Mouse (Mus musculus) hindbrain, postnatal 0 days (tissue): ENCODE data around the gene Rgs19. TPM values are rescaled to one million over a fixed set of nuclear protein-coding genes. Genes with fewer than 3 reads are reported as not detected.

Experiments used
- ATAC-seq: fragments of 200-750 bp; cut with Nextera tagmentation; 2 replicates; pipeline ENCODE4 v1.8.0; 2017; ENCODE audit warnings: mild to moderate bottlenecking, moderate TSS enrichment, moderate library complexity
- DNase-seq: peaks from one replicate; pipeline ENCODE4 v3.0.0-alpha.2; 2015; ENCODE audit warnings: low spot score
- H3K27ac ChIP-seq: fragments of 300-500 bp; sonication (generic); 2 replicates; pipeline ENCODE4 v1.5.1; 2014; ENCODE audit warnings: mild to moderate bottlenecking
- H3K27me3 ChIP-seq: fragments of 300-500 bp; sonication (generic); 2 replicates; pipeline ENCODE4 v1.6.1; 2014; ENCODE audit warnings: low read length, mixed read lengths; ENCODE audit not compliant: insufficient read depth
- H3K36me3 ChIP-seq: fragments of 300-500 bp; sonication (generic); 2 replicates; pipeline ENCODE4 v1.6.1; 2014; ENCODE audit warnings: low read length, mixed read lengths; ENCODE audit not compliant: insufficient read depth
- H3K4me1 ChIP-seq: fragments of 300-500 bp; sonication (generic); 2 replicates; pipeline ENCODE4 v1.6.1; 2014; ENCODE audit warnings: antibody characterized with exemption, low read length, mixed read lengths; ENCODE audit not compliant: insufficient read depth
- H3K4me2 ChIP-seq: fragments of 300-500 bp; sonication (generic); 2 replicates; pipeline ENCODE4 v1.6.1; 2014; ENCODE audit warnings: low read depth, mild to moderate bottlenecking, low read length, moderate library complexity, mixed read lengths
- H3K4me3 ChIP-seq: fragments of 300-500 bp; sonication (generic); 2 replicates; pipeline ENCODE4 v1.5.1; 2014; ENCODE audit warnings: low read length
- H3K9ac ChIP-seq: fragments of 300-500 bp; sonication (generic); replicated peaks from 2 replicates; pipeline ENCODE4 v1.6.1; 2014; ENCODE audit warnings: mild to moderate bottlenecking, low read length, moderate library complexity, mixed read lengths
- H3K9me3 ChIP-seq: fragments of 300-500 bp; sonication (generic); 2 replicates; pipeline ENCODE4 v1.6.1; 2016; ENCODE audit warnings: low read length, mixed read lengths
- CTCF ChIP-seq: IDR thresholded peaks from 2 replicates; pipeline ENCODE4 v1.5.1; 2016; ENCODE audit warnings: antibody characterized with exemption, control low read depth, low read depth
- WGBS: fragments of 180-500 bp; shearing (Covaris S2); extraction: QIAGEN DNeasy Blood & Tissue Kit; methylation state at CpG from one replicate; pipeline ENCODE4 v1.1.7; 2014; 5-methylcytosine and 5-hydroxymethylcytosine counted together
- polyA plus RNA-seq: library from polyadenylated mRNA; unstranded; fragments of >200 nt; fragmentation: Nextera tagmentation; extraction: Ambion mirVana; gene quantifications from 2 replicates; pipeline ENCODE4 v1.2.1, GENCODE M21; 2015
- total RNA-seq: library from RNA; depleted of rRNA; stranded (reverse); fragments of >200 nt; gene quantifications from 2 replicates; pipeline ENCODE4 v1.2.3, GENCODE M21; 2014; rRNA removed

Rgs19 gene
- total and polyA plus RNA-seq, 2 experiments from 2014 or later = 56.8 to 57.9 TPM

GRCm38 (mm10) chr2:181646626-181647472, 46.9 kb downstream of the Rgs19 start:
- no peak for DNase-seq
- no peak overlapping the region for H3K4me3 ChIP-seq
- H3K4me2 ChIP-seq = no peak overlapping the region
- no peaks in the 10 kb centered on the region for H3K27me3 ChIP-seq
- no peak for TF ChIP-seq CTCF
- no peak for ATAC-seq
- no peak overlapping the region for H3K27ac ChIP-seq
- H3K36me3 ChIP-seq = peaks cover 44% of the 10 kb centered on the region
- 93% methylated on average over 6 of the region's 6 CpGs for WGBS
- no peaks in the 10 kb centered on the region for H3K4me1 ChIP-seq
- H3K9ac ChIP-seq = no peak overlapping the region
- no peaks in the 10 kb centered on the region for H3K9me3 ChIP-seq

DNA sequence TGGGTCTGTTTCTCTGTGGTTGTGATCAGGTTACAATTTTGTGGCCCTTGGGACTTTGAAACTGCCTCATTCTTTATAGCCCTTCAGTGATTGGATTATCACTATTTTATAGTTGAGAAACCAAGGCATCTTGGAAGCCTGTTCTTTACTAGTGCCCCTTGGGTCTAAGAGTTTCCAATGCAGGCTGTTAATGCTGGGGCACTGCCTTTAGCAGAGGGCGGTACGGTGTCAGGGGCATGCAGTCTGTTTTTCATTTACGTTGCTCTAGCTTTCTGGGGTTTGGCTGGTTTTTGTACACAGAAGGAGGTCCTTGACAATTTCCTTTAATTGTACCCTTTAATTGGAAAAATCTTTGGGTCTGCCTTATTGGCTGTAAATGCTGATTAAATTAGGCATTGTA, 48.1 kb downstream of the Rgs19 start:
- no peak overlapping the region for H3K9ac ChIP-seq
- no peak for TF ChIP-seq CTCF
- no peaks in the 10 kb centered on the region for H3K9me3 ChIP-seq
- H3K4me1 ChIP-seq = no peaks in the 10 kb centered on the region
- no peak overlapping the region for H3K27ac ChIP-seq
- ATAC-seq (no peak), DNase-seq (no peak)
- WGBS = 84% methylated on average over 3 of the region's 3 CpGs
- no peak overlapping the region for H3K4me2 ChIP-seq
- no peaks in the 10 kb centered on the region for H3K27me3 ChIP-seq
- no peak overlapping the region for H3K4me3 ChIP-seq
- H3K36me3 ChIP-seq = peaks cover 46% of the 10 kb centered on the region

GRCm38 (mm10) chr2:181644361-181644760, 49.4 kb downstream of the Rgs19 start:
- Histone ChIP-seq H3K9ac (no peak overlapping the region), H3K9me3 (no peaks in the 10 kb centered on the region), H3K4me1 (no peaks in the 10 kb centered on the region), H3K4me2 (no peak overlapping the region), H3K27ac (no peak overlapping the region), H3K27me3 (no peaks in the 10 kb centered on the region), H3K4me3 (no peak overlapping the region), H3K36me3 (peaks cover 40% of the 10 kb centered on the region)
- WGBS = 94% methylated on average over 2 of the region's 2 CpGs
- peak; percentile 77 for TF ChIP-seq CTCF
- DNase-seq (peak; percentile 69), ATAC-seq (no peak)

Other genes with a start within 250 kb of the Rgs19 start
- gene Zbtb46, start 234.6 kb downstream of the Rgs19 start, total RNA-seq = 29.0 and 33.0 TPM in 2 replicates
- 17.0 and 19.2 TPM in 2 replicates for gene Zbtb46, start 234.6 kb downstream of the Rgs19 start, polyA plus RNA-seq
- not detected in 2 replicates for gene Abhd16b, start 200.8 kb downstream of the Rgs19 start, total RNA-seq
- 0.08 TPM in 1 of 2 replicates, not detected in the other for gene Abhd16b, start 200.8 kb downstream of the Rgs19 start, polyA plus RNA-seq
- 52.2 and 92.5 TPM in 2 replicates for gene Tpd52l2, start 196.8 kb downstream of the Rgs19 start, total RNA-seq
- 127 and 128 TPM in 2 replicates for gene Tpd52l2, start 196.8 kb downstream of the Rgs19 start, polyA plus RNA-seq
- 417 and 459 TPM in 2 replicates for gene Dnajc5, start 173.5 kb downstream of the Rgs19 start, total RNA-seq
- gene Dnajc5, start 173.5 kb downstream of the Rgs19 start, polyA plus RNA-seq = 260 and 276 TPM in 2 replicates
- gene Uckl1, start 109.1 kb downstream of the Rgs19 start, total RNA-seq = 49.9 and 58.2 TPM in 2 replicates
- gene Uckl1, start 109.1 kb downstream of the Rgs19 start, polyA plus RNA-seq = 36.5 and 38.1 TPM in 2 replicates
- gene Prpf6, start 102.1 kb downstream of the Rgs19 start, total RNA-seq = 29.9 and 32.3 TPM in 2 replicates
- gene Prpf6, start 102.1 kb downstream of the Rgs19 start, polyA plus RNA-seq = 39.8 and 42.4 TPM in 2 replicates
- 66.2 and 75.8 TPM in 2 replicates for gene Zfp512b, start 101.2 kb downstream of the Rgs19 start, total RNA-seq
- gene Zfp512b, start 101.2 kb downstream of the Rgs19 start, polyA plus RNA-seq = 70.3 and 74.6 TPM in 2 replicates
- gene Samd10, start 94.8 kb downstream of the Rgs19 start, total RNA-seq = 110 and 144 TPM in 2 replicates
- 124 and 138 TPM in 2 replicates for gene Samd10, start 94.8 kb downstream of the Rgs19 start, polyA plus RNA-seq
- not detected in 2 replicates for gene Gm29797, start 36.9 kb downstream of the Rgs19 start, total RNA-seq
- gene Gm29797, start 36.9 kb downstream of the Rgs19 start, polyA plus RNA-seq = not detected in 2 replicates
- gene Sox18, start 22.3 kb downstream of the Rgs19 start, total RNA-seq = 10.8 and 14.7 TPM in 2 replicates
- gene Sox18, start 22.3 kb downstream of the Rgs19 start, polyA plus RNA-seq = 10.6 and 11.6 TPM in 2 replicates
- 37.2 and 50.2 TPM in 2 replicates for gene Tcea2, start 13.7 kb downstream of the Rgs19 start, total RNA-seq
- gene Tcea2, start 13.7 kb downstream of the Rgs19 start, polyA plus RNA-seq = 48.7 and 54.3 TPM in 2 replicates
- gene Lkaaear1, start 4.5 kb upstream of the Rgs19 start, total RNA-seq = not detected in 2 replicates
- not detected in 2 replicates for gene Lkaaear1, start 4.5 kb upstream of the Rgs19 start, polyA plus RNA-seq
- 177 and 221 TPM in 2 replicates for gene Oprl1, start 21.0 kb upstream of the Rgs19 start, total RNA-seq
- gene Oprl1, start 21.0 kb upstream of the Rgs19 start, polyA plus RNA-seq = 69.8 and 73.1 TPM in 2 replicates
- 49.2 and 55.2 TPM in 2 replicates for gene Myt1, start 69.4 kb upstream of the Rgs19 start, total RNA-seq
- gene Myt1, start 69.4 kb upstream of the Rgs19 start, polyA plus RNA-seq = 10.1 and 11.4 TPM in 2 replicates
- gene Pcmtd2, start 143.9 kb upstream of the Rgs19 start, total RNA-seq = 18.6 and 36.3 TPM in 2 replicates
- gene Pcmtd2, start 143.9 kb upstream of the Rgs19 start, polyA plus RNA-seq = 24.7 and 25.8 TPM in 2 replicates
- gene Polr3k, start 170.4 kb upstream of the Rgs19 start, total RNA-seq = 36.5 and 37.1 TPM in 2 replicates
- 67.5 and 68.3 TPM in 2 replicates for gene Polr3k, start 170.4 kb upstream of the Rgs19 start, polyA plus RNA-seq